Mouse (Mus musculus) kidney, postnatal 0 days (tissue): Measurements from ENCODE around the gene H2al2a. TPM values are rescaled to one million over a fixed set of nuclear protein-coding genes. Genes with fewer than 3 reads are reported as not detected.
A peak's percentile ranks its signal among the peaks of the same experiment; 100 is the strongest.

Source experiments
- ATAC-seq: fragments of 200-750 bp; cut with Nextera tagmentation; replicated peaks from 2 replicates; pipeline ENCODE4 v1.8.0; 2017; ENCODE audit warnings: low read depth, moderate number of reproducible peaks, moderate TSS enrichment, moderate library complexity; ENCODE audit not compliant: low FRiP score
- DNase-seq: peaks from one replicate; pipeline ENCODE4 v3.0.0-alpha.2; 2016; ENCODE audit warnings: low spot score
- H3K27ac ChIP-seq: fragments of 300-500 bp; sonication (generic); 2 replicates; pipeline ENCODE4 v1.5.1; 2014; ENCODE audit warnings: mild to moderate bottlenecking
- H3K27me3 ChIP-seq: fragments of 300-500 bp; sonication (generic); 2 replicates; pipeline ENCODE4 v1.6.1; 2014; ENCODE audit warnings: low read length, mixed read lengths; ENCODE audit not compliant: insufficient read depth
- H3K36me3 ChIP-seq: fragments of 300-500 bp; sonication (generic); 2 replicates; pipeline ENCODE4 v1.6.1; 2014; ENCODE audit warnings: low read length, mixed read lengths; ENCODE audit not compliant: insufficient read depth
- H3K4me1 ChIP-seq: fragments of 300-500 bp; sonication (generic); replicated peaks from 2 replicates; pipeline ENCODE4 v1.6.1; 2014; ENCODE audit warnings: antibody characterized with exemption, low read length, mixed read lengths; ENCODE audit not compliant: insufficient read depth
- H3K4me2 ChIP-seq: fragments of 300-500 bp; sonication (generic); 2 replicates; pipeline ENCODE4 v1.6.1; 2014; ENCODE audit warnings: mild to moderate bottlenecking, low read length, moderate library complexity, mixed read lengths
- H3K4me3 ChIP-seq: fragments of 300-500 bp; sonication (generic); replicated peaks from 2 replicates; pipeline ENCODE4 v1.5.1; 2014; ENCODE audit warnings: low read depth, low read length
- H3K9ac ChIP-seq: fragments of 300-500 bp; sonication (generic); 2 replicates; pipeline ENCODE4 v1.6.1; 2014; ENCODE audit warnings: low read depth, low read length
- H3K9me3 ChIP-seq: fragments of 300-500 bp; sonication (generic); replicated peaks from 2 replicates; pipeline ENCODE4 v1.6.1; 2016; ENCODE audit warnings: low read length, inconsistent platforms, mixed read lengths
- CTCF ChIP-seq: IDR thresholded peaks from 2 replicates; pipeline ENCODE4 v1.5.1; 2016; ENCODE audit warnings: antibody characterized with exemption, low read depth, mild to moderate bottlenecking, moderate library complexity
- WGBS: fragments of 180-500 bp; shearing (Covaris S2); extraction: QIAGEN DNeasy Blood & Tissue Kit; methylation state at CpG from one replicate; pipeline ENCODE4 v1.1.7; 2014; 5-methylcytosine and 5-hydroxymethylcytosine counted together
- polyA plus RNA-seq: library from polyadenylated mRNA; unstranded; fragments of >200 nt; fragmentation: Nextera tagmentation; extraction: Ambion mirVana; gene quantifications from 2 replicates; pipeline ENCODE4 v1.2.1, GENCODE M21; 2015

The H2al2a gene
- polyA plus RNA-seq, 1 experiment from 2014 or later = not detected

DNA sequence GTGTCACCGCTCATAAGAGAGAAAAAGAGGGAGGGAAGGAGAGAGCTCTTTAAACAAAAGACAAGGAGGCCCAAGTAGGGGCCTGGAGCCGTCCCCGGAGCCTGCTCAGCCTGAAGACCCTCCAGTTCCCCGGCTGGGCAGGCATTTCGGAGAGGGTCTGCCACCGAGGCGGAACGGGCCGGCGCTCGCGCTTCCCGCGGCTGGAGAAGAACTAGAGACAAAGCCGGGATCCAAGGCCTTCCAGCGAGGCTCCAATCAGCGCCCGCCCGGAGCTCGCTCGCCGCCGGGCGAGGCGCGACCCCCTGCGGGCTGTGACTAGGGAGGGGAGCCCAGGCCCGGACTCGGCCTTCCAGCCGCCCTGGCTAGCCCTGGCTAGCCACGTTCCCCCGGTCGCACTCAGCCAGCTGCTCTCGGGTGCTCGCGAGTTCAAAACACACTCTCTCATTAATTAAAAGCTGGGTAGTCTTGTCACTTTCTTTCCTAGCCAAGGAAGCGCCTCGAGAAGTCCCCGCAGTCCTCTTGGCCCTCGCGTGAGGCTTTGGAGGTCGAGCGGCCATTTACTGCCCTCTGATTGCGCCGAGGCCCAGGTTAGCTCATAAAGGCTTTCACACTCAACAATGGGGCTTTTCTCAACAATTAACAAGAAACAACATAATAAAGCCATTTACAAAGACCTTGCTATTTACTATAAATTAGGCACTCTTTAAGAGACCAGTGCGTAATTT is 43.0 kb upstream of the H2al2a start:
- TF ChIP-seq CTCF = no peak
- WGBS = 25% methylated on average over 45 of the region's 46 CpGs
- Histone ChIP-seq H3K27ac (peak overlapping the region; percentile 85), H3K4me2 (peak overlapping the region; percentile 42), H3K4me3 (no peak overlapping the region), H3K36me3 (no peaks in the 10 kb centered on the region), H3K4me1 (peaks cover 37% of the 10 kb centered on the region), H3K9me3 (no peaks in the 10 kb centered on the region), H3K9ac (peak overlapping the region; percentile 43), H3K27me3 (no peaks in the 10 kb centered on the region)
- no peak for DNase-seq
- peak; percentile 33; the same call in 1 of the 2 replicates for ATAC-seq

DNA sequence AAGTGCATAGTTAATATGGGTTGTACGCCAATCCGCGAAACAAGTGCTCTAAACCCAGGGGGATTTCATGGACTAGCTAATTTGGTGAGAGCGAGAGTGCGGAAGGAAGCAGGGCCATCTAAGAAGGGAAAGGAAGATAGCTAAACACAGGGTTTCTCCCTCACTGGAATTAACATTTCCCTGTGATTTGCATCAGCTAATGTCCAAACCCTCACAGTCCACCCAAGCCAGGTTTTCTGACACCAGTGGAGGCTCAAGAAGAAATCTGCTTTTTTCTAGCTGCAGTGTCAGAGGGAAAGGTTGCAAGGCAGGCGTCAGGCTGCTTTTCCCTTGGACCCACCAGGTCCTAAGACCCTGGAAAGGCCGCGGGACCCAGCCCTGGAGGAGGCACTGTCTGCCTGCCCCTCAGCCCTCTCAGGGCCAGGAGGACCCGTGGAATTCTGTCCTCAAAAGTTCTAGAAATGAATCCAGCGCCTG is 42.2 kb upstream of the H2al2a start:
- Histone ChIP-seq H3K27me3 (no peaks in the 10 kb centered on the region), H3K36me3 (no peaks in the 10 kb centered on the region), H3K27ac (no peak overlapping the region), H3K4me2 (no peak overlapping the region), H3K4me3 (no peak overlapping the region), H3K9me3 (no peaks in the 10 kb centered on the region), H3K9ac (no peak overlapping the region), H3K4me1 (peaks cover 37% of the 10 kb centered on the region)
- no peak for ATAC-seq
- TF ChIP-seq CTCF = no peak
- DNase-seq = no peak
- 65% methylated on average over 10 of the region's 10 CpGs for WGBS

- no peak overlapping the region for H3K4me2 ChIP-seq
- 55% methylated on average over 3 of the region's 3 CpGs for WGBS
- H3K9ac ChIP-seq = no peak overlapping the region
- no peak for ATAC-seq
- no peaks in the 10 kb centered on the region for H3K36me3 ChIP-seq
- H3K27me3 ChIP-seq = no peaks in the 10 kb centered on the region
- DNase-seq = no peak
- H3K4me1 ChIP-seq = peaks cover 33% of the 10 kb centered on the region
- no peaks in the 10 kb centered on the region for H3K9me3 ChIP-seq
- no peak for TF ChIP-seq CTCF
- no peak overlapping the region for H3K27ac ChIP-seq
- no peak overlapping the region for H3K4me3 ChIP-seq
Observed at GRCm38 (mm10) chr2:18038141-18038752, 41.5 kb upstream of the H2al2a start.

- no peak for DNase-seq
- peaks cover 32% of the 10 kb centered on the region for H3K4me1 ChIP-seq
- no peaks in the 10 kb centered on the region for H3K27me3 ChIP-seq
- H3K27ac ChIP-seq = no peak within 1 kb of the TSS
- 76% methylated on average over 2 of the region's 2 CpGs for WGBS
- ATAC-seq = no peak
- H3K9me3 ChIP-seq = no peaks in the 10 kb centered on the region
- no peaks in the 10 kb centered on the region for H3K36me3 ChIP-seq
- no peak within 1 kb of the TSS for H3K4me3 ChIP-seq
- no peak within 1 kb of the TSS for H3K4me2 ChIP-seq
- no peak for TF ChIP-seq CTCF
- no peak within 1 kb of the TSS for H3K9ac ChIP-seq
Observed at GRCm38 (mm10) chr2:18037491-18037890, 40.7 kb upstream of the H2al2a start, which contains the start of gene A930004D18Rik. Gene A930004D18Rik, minus strand, starts transcription at chr2:18037737.

- Histone ChIP-seq H3K9me3 (no peaks in the 10 kb centered on the region), H3K9ac (no peak overlapping the region), H3K4me3 (no peak overlapping the region), H3K4me1 (peaks cover 26% of the 10 kb centered on the region), H3K36me3 (no peaks in the 10 kb centered on the region), H3K27me3 (no peaks in the 10 kb centered on the region), H3K27ac (no peak overlapping the region), H3K4me2 (no peak overlapping the region)
- WGBS = 42% methylated on average over 10 of the region's 10 CpGs
- ATAC-seq = no peak
- no peak for TF ChIP-seq CTCF
- DNase-seq = no peak
Observed at GRCm38 (mm10) chr2:18034371-18035250, 37.9 kb upstream of the H2al2a start.
